Mouse (Mus musculus): Measurements from ENCODE around the gene Ttpal. TPM values are rescaled to one million over a fixed set of nuclear protein-coding genes. Genes with fewer than 3 reads are reported as not detected.
A peak's percentile ranks its signal among the peaks of the same experiment; 100 is the strongest.
"Not testable (repeated sequence)": the region's sequence is repeated elsewhere in the genome, so short reads cannot be mapped to it uniquely, and the experiment has no call there.

The Ttpal gene
- polyA plus RNA-seq, 1 experiment from 2014 or later: 45.3 TPM

GRCm38 (mm10) chr2:163645700-163646460 is 43.8 kb downstream of the Ttpal start:
- H3K4me3 ChIP-seq (ENCODE audit: low read depth, low read length): no peak overlapping the region
- ATAC-seq (replicated peaks; ENCODE audit: insufficient number of reproducible peaks, low FRiP score, low TSS enrichment, low read depth) (no peak), DNase-seq (ENCODE audit: low spot score) (no peak)
- no peaks in the 10 kb centered on the region for H3K36me3 ChIP-seq (replicated peaks; ENCODE audit: control insufficient read depth, insufficient read depth, low read depth, low read length)
- H3K9ac ChIP-seq (replicated peaks; ENCODE audit: low read length): no peak overlapping the region
- H3K4me2 ChIP-seq (ENCODE audit: low read depth, low read length): no peak overlapping the region
- H3K27ac ChIP-seq (replicated peaks; ENCODE audit: low read depth, low read length): no peak overlapping the region
- H3K27me3 ChIP-seq (ENCODE audit: control insufficient read depth, insufficient read depth, low read length): no peaks in the 10 kb centered on the region
- 77% methylated on average over 11 of the region's 11 CpGs for WGBS
- no peaks in the 10 kb centered on the region for H3K4me1 ChIP-seq (ENCODE audit: control insufficient read depth, insufficient read depth, low read length)
- H3K9me3 ChIP-seq (replicated peaks; ENCODE audit: control insufficient read depth, low read length): 0 out of 2 replicates have a peak, but pooled peaks cover 3% of the 10 kb centered on the region

GRCm38 (mm10) chr2:163646461-163647080 is 44.5 kb downstream of the Ttpal start:
- DNase-seq (ENCODE audit: low spot score) (no peak), ATAC-seq (replicated peaks; ENCODE audit: insufficient number of reproducible peaks, low FRiP score, low TSS enrichment, low read depth) (no peak)
- 91% methylated on average over 5 of the region's 5 CpGs for WGBS
- no peaks in the 10 kb centered on the region for H3K27me3 ChIP-seq (ENCODE audit: control insufficient read depth, insufficient read depth, low read length)
- no peak overlapping the region for H3K4me3 ChIP-seq (ENCODE audit: low read depth, low read length)
- no peak overlapping the region for H3K4me2 ChIP-seq (ENCODE audit: low read depth, low read length)
- no peaks in the 10 kb centered on the region for H3K4me1 ChIP-seq (ENCODE audit: control insufficient read depth, insufficient read depth, low read length)
- H3K9me3 ChIP-seq (replicated peaks; ENCODE audit: control insufficient read depth, low read length): 0 out of 2 replicates have a peak, but pooled peaks cover 3% of the 10 kb centered on the region
- H3K36me3 ChIP-seq (replicated peaks; ENCODE audit: control insufficient read depth, insufficient read depth, low read depth, low read length): no peaks in the 10 kb centered on the region
- H3K9ac ChIP-seq (replicated peaks; ENCODE audit: low read length): no peak overlapping the region
- no peak overlapping the region for H3K27ac ChIP-seq (replicated peaks; ENCODE audit: low read depth, low read length)

- not testable (repeated sequence) for H3K27me3 ChIP-seq (ENCODE audit: control insufficient read depth, insufficient read depth, low read length); H3K4me3 ChIP-seq (ENCODE audit: low read depth, low read length); DNase-seq (ENCODE audit: low spot score); ATAC-seq (replicated peaks; ENCODE audit: insufficient number of reproducible peaks, low FRiP score, low TSS enrichment, low read depth); H3K36me3 ChIP-seq (replicated peaks; ENCODE audit: control insufficient read depth, insufficient read depth, low read depth, low read length); H3K27ac ChIP-seq (replicated peaks; ENCODE audit: low read depth, low read length); H3K9me3 ChIP-seq (replicated peaks; ENCODE audit: control insufficient read depth, low read length); H3K9ac ChIP-seq (replicated peaks; ENCODE audit: low read length); H3K4me2 ChIP-seq (ENCODE audit: low read depth, low read length); H3K4me1 ChIP-seq (ENCODE audit: control insufficient read depth, insufficient read depth, low read length)
- WGBS: 94% methylated on average over 8 of the region's 12 CpGs
Measured at GRCm38 (mm10) chr2:163655699-163656098, 53.6 kb downstream of the Ttpal start.

- H3K4me2 ChIP-seq (ENCODE audit: low read depth, low read length): no peak overlapping the region
- no peaks in the 10 kb centered on the region for H3K27me3 ChIP-seq (ENCODE audit: control insufficient read depth, insufficient read depth, low read length)
- H3K36me3 ChIP-seq (replicated peaks; ENCODE audit: control insufficient read depth, insufficient read depth, low read depth, low read length): no peaks in the 10 kb centered on the region
- DNase-seq (ENCODE audit: low spot score): no peak
- WGBS: 82% methylated on average over 2 of the region's 2 CpGs
- no peaks in the 10 kb centered on the region for H3K4me1 ChIP-seq (ENCODE audit: control insufficient read depth, insufficient read depth, low read length)
- H3K9ac ChIP-seq (replicated peaks; ENCODE audit: low read length): no peak overlapping the region
- ATAC-seq (replicated peaks; ENCODE audit: insufficient number of reproducible peaks, low FRiP score, low TSS enrichment, low read depth): no peak
- no peak overlapping the region for H3K27ac ChIP-seq (replicated peaks; ENCODE audit: low read depth, low read length)
- no peak overlapping the region for H3K4me3 ChIP-seq (ENCODE audit: low read depth, low read length)
- no peaks in the 10 kb centered on the region for H3K9me3 ChIP-seq (replicated peaks; ENCODE audit: control insufficient read depth, low read length)
Measured at GRCm38 (mm10) chr2:163657486-163657885, 55.4 kb downstream of the Ttpal start.

- WGBS: under 1% methylated on average over 71 of the region's 71 CpGs
- H3K4me1 ChIP-seq (ENCODE audit: control insufficient read depth, insufficient read depth, low read length): no peaks in the 10 kb centered on the region
Measured at GRCm38 (mm10) chr2:163657975-163658886, 56.1 kb downstream of the Ttpal start, which contains the start of gene Pkig. Gene Pkig, plus strand, starts transcription at chr2:163658386.

GRCm38 (mm10) chr2:163658941-163659340 is 56.8 kb downstream of the Ttpal start:
- under 1% methylated on average over 8 of the region's 8 CpGs for WGBS
- H3K36me3 ChIP-seq (replicated peaks; ENCODE audit: control insufficient read depth, insufficient read depth, low read depth, low read length): no peaks in the 10 kb centered on the region
- peak overlapping the region; percentile 46 for H3K4me2 ChIP-seq (ENCODE audit: low read depth, low read length)
- no peaks in the 10 kb centered on the region for H3K27me3 ChIP-seq (ENCODE audit: control insufficient read depth, insufficient read depth, low read length)
- no peak for DNase-seq (ENCODE audit: low spot score)
- H3K9ac ChIP-seq (replicated peaks; ENCODE audit: low read length): peak overlapping the region; percentile 81
- H3K4me3 ChIP-seq (ENCODE audit: low read depth, low read length): peak overlapping the region; percentile 77
- no peaks in the 10 kb centered on the region for H3K4me1 ChIP-seq (ENCODE audit: control insufficient read depth, insufficient read depth, low read length)
- H3K9me3 ChIP-seq (replicated peaks; ENCODE audit: control insufficient read depth, low read length): no peaks in the 10 kb centered on the region
- H3K27ac ChIP-seq (replicated peaks; ENCODE audit: low read depth, low read length): peak overlapping the region; percentile 28; the same call in 1 of the 2 replicates
- ATAC-seq (replicated peaks; ENCODE audit: insufficient number of reproducible peaks, low FRiP score, low TSS enrichment, low read depth): no peak

More at GRCm38 (mm10) chr2:163657975-163658886, 56.1 kb downstream of the Ttpal start, which contains the start of gene Pkig:
- ATAC-seq (replicated peaks; ENCODE audit: insufficient number of reproducible peaks, low FRiP score, low TSS enrichment, low read depth) (peak; percentile 87), DNase-seq (ENCODE audit: low spot score) (peak; percentile 94)
- Histone ChIP-seq H3K27me3 (ENCODE audit: control insufficient read depth, insufficient read depth, low read length) (no peaks in the 10 kb centered on the region), H3K9me3 (replicated peaks; ENCODE audit: control insufficient read depth, low read length) (no peaks in the 10 kb centered on the region), H3K4me3 (ENCODE audit: low read depth, low read length) (peak within 1 kb of the TSS; percentile 77), H3K36me3 (replicated peaks; ENCODE audit: control insufficient read depth, insufficient read depth, low read depth, low read length) (no peaks in the 10 kb centered on the region), H3K9ac (replicated peaks; ENCODE audit: low read length) (peak within 1 kb of the TSS; percentile 81), H3K27ac (replicated peaks; ENCODE audit: low read depth, low read length) (peak within 1 kb of the TSS; percentile 48; the same call in 1 of the 2 replicates), H3K4me2 (ENCODE audit: low read depth, low read length) (peak within 1 kb of the TSS; percentile 46)

- Histone ChIP-seq H3K4me1 (ENCODE audit: control insufficient read depth, insufficient read depth, low read length) (no peaks in the 10 kb centered on the region), H3K36me3 (replicated peaks; ENCODE audit: control insufficient read depth, insufficient read depth, low read depth, low read length) (no peaks in the 10 kb centered on the region), H3K27ac (replicated peaks; ENCODE audit: low read depth, low read length) (peak overlapping the region; percentile 28; the same call in 1 of the 2 replicates), H3K9ac (replicated peaks; ENCODE audit: low read length) (no peak overlapping the region; the same call in 1 of the 2 replicates), H3K4me3 (ENCODE audit: low read depth, low read length) (peak overlapping the region; percentile 77), H3K9me3 (replicated peaks; ENCODE audit: control insufficient read depth, low read length) (no peaks in the 10 kb centered on the region), H3K27me3 (ENCODE audit: control insufficient read depth, insufficient read depth, low read length) (no peaks in the 10 kb centered on the region), H3K4me2 (ENCODE audit: low read depth, low read length) (peak overlapping the region; percentile 46)
- 65% methylated on average over 12 of the region's 12 CpGs for WGBS
- ATAC-seq (replicated peaks; ENCODE audit: insufficient number of reproducible peaks, low FRiP score, low TSS enrichment, low read depth) (no peak), DNase-seq (ENCODE audit: low spot score) (peak; percentile 31)
Measured at GRCm38 (mm10) chr2:163659431-163659830, 57.3 kb downstream of the Ttpal start.
